Mouse (Mus musculus): ENCODE measurements around the gene Casz1.

Gene Casz1

DNA sequence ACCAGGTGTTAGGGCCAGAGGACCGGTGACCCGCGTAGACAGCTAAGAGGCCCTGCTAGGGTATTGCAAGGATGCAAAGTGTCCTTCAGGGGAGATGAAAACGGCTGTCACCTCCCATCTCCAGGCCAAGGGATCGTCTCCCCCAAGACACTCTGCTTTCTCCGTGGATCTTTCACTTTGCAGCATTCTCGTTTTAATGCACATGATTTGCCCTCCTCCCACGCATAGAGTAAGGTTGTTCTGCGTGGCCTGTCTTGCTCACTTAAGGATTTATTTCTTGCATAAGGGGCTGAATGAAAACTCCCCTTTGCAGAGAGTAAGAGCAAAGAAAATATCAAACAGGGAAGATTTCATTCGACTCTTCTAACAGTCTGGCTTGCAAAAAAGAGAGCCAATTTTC lies 593 bp upstream of the Casz1 start:
- no peak for DNase-seq

DNA sequence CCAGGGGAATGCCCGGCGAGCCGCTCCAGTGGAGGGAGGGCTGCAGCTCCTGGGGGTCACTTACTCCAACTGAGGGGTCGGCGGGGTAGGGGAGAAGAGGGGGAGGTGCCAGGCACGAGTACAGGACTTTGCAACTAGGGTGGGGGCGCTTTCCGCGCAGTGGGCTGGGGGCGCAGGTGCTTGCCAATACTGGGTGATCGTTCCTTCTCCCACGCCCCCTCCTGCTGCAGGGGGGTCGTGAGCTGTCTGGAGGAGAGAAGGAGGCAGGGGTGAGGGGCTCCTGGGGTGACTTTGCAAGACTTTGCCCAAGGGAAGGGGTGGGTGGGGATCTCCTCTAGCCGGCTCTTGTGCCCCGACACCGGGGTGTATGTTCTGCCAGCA lies 541 bp downstream of the Casz1 start:
- no peak for DNase-seq

DNA sequence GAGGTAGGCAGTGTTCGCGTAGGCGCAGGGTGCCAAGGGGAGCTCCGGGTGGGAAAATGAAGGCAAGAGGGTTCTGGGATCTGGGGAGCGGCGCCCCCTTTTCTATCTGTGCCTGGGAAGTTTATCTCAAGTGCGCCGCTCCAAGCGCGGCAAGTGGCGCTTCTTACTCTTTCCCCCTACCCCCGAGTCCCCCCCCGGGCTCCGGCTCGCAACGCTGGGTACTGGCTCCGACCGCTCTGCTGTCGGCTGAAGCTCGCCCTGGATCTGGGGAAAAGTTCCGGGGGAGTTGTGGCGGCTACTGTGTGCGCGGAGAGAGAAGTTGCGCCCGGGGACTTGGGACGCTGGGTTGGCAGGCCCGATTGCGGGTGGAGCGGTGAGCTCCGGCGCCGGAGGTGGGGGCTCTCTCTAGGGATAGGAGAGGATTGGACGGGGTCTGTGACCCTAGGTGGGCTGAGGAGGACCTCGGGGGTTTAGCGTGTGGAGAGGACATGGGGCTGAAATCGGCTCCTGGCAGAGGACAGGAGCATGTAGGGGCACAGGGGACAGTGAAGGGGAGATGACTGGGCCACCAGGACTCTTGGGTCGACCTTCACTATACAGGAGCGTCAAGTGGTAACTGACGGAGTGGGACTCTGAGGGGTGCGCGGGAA lies 1.1 kb downstream of the Casz1 start:
- DNase-seq = no peak

DNA sequence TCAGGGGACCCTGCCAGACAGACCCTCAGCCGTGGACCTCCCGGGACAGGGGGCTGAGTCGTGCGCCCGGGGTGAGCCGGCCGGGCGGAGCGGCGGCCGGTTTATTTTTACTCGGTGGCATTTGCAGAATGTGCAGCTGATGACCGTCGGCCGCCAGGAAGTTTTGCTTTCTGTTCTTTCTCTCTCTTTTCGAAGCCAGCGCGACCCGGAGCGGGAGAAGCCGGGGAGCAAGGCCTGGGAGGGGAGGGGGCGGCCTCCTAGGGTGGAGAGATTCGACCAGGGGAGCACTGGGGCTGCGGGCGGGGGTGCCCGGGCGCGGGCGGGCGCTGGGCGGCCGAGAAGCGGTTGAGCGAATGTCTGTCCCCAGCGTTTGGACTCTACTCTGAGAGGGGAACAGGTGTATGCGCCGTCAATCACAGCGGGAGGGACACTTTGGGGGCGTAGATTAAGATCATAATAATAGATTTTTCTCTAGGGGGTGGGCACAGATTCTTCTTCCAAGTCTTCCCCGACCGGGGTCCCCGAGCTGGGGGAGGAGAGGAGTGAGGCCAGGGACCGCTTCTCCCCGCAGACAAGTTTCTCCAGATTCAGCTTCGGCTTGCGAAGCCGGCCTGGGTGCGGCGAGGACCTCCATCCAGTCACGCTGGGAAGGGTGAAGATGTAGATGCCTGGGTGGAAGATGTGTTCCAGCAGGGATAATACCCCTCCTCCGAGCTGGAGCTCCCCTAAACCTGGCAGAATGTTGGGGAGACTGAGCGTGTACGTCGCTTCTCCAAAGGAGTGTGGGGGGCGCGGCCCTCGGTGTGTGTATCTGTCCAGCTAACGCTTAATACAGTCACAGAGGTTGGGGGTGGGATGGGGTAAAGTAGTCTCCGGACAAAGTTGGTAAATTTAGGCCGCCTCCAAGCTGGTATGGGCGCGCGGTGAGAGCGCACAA lies 1.9 kb downstream of the Casz1 start:
- DNase-seq = no peak

DNA sequence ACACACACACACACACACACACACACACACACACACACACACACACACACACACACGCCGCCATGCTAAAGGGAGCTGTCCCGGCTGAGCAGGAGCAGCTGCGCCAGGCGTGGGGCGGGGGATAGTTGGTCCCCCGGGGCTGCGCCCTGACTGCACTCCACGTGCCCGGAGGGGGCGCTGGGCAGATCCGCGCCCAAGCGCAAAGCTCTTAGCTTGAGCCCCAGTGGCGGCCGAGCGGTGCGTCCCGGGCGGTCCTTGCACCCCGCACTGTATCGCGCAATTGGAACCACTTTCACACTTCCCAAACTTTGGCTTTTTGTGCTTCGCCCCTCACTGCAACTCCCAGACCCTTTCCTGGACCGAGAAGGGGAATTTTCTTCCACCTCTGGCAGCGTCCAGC lies 2.6 kb downstream of the Casz1 start:
- DNase-seq = no peak

DNA sequence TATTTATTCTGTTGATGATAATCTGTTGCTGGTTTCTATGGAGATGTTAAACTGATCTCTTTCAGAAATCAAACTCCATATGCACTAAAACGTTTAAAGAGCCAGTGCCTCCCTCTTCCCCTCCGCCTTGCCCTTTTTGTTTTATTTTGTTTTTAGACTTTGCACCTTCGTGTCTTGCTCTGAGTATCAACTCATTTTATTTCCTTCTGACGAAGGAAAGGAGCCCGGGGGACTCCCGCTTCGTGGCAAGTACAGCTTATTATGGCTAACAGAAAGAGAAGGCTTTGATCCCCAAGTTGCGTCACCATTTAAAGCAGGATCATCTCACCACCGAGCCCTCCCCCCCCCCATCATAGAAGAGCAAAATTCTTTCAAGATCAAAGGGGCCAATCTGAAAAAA lies 3.2 kb downstream of the Casz1 start:
- no peak for DNase-seq

DNA sequence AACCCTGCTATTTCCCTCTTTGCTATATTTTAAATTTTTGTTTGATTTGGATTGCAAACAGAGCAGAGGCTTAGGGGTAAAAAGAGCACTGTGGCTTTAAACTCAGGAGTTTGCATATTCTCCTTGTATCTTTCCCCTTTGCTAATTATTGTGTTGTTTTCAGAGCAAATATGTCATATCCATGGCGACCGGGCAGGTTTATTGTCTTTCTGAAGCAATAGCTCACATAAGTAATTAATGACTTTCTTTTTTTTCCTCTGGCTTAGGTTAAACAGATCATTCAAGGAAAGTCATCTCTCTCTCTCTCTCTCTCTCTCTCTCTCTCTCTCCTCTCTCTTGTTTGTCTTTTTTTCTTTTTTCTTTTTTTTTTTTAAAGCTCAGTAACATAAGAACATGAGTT lies 4.6 kb downstream of the Casz1 start:
- no peak for DNase-seq

DNA sequence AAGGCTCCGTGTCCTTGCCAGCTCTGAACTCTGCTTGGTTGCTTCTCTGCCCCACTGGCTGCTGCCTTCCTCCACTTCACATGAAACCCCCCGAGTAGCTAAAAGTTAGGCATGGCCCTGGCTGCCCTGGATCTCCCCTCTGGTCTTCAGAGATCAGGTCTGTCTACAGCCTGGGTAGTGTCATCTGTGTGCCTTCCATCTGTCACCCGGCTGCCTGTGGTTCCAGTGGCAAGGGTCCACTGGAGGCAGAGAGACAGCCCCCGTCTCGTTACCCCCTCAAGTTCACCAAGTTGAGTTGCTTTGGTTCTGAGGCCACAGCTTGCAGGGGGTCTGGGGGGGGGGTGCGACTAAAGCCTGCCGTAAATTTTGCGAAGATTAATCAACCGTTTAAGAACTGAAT lies 6.5 kb downstream of the Casz1 start:
- no peak for DNase-seq

DNA sequence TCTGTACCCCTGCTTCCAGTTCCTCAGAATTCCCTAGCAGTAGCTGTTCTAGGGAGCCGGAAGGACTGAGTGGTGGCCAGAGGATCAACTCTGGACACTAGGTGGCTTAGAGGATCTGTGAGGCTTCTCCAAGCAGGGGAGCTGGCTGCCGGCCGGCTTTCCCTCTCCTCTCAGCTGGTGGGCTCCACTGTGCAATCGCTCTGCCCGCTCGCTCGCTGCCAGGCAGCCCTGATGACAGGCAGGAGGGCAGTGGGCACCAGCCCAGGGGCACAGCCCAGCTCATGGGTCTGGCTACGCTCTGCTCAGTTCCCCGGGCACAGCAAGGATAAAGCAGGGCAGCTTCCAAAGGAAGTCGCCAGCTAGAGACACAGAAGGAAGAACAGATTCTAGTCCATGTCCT lies 7.7 kb downstream of the Casz1 start:
- DNase-seq = peak; percentile 39

DNA sequence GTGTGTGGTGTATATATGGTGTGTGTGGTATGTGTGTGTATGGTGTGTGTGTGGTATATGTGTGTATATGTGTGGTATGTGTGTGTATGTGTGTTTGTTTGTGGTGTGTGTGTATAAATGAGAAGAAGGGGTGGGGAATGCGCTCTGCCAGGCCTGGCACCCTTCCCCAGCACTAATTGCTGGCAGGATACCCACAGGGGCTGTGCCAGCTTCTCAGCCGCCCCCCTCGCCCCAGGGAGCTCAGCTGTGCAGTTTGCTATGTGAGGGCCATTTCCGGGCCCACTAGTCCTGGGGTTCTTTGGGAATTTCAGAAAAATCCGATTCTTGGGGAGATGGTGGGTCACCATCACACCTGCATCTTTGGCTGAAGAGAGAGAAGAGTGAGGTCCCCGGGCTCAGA lies 9.0 kb downstream of the Casz1 start:
- no peak for DNase-seq

DNA sequence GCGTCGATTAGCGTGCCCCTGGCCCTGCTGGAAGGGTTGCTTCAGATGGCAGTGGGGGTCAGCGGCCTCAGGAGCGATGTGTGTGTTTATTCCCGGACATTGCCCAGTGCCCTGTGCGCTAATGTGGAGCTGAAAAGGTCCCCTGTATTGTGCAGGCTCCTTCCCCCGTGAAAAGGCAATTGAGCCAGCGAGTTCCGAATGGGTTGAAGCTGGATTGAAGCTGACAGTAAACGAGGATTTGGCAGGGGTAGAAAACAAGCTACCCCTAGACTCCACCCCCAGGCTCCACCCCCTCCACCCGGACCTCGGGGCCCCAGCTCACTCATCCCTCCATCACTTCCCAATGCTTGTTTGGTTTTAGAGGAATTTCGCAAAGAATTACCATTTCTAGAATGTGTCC lies 12.3 kb downstream of the Casz1 start:
- DNase-seq = no peak

DNA sequence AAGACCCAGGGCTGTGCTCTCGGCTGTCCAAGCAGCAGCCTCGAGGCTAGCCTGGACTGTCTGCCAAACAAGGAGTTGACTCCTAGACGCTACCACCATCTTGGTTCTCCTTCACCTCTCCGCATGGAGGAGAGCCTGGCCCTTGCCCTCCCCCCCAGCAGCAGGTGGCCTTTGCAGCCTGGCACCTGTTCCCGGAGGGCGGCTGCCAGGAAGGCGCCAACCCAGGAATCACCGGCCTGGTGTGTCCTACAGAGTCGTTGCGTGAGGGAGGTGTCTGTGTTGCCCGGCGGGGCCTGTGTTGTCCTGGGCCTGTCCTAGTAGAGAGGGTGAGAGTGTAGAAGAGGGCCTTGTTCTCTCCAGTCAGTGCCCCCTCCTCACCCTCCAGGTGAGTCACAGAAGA lies 13.9 kb downstream of the Casz1 start:
- DNase-seq = no peak

DNA sequence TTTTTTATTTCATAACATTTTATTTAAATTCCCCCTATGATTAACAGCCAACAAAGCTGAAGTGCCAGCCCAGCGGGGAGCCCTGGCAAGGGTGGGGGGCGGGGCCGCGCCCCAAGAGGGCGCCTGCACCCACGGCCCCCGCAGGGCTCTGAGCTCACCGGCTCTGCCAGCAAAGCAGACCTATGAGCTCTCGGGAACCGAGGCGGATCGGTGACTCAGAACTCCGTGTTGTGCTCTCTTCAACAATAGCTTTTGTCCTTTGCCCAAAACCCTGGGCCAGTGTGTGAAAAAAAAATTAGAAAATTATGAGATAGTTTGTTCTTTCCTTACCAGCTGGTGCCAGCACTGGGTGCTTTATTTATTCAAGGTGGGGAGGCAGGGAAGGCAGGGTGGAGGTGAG lies 15.9 kb downstream of the Casz1 start:
- DNase-seq = no peak

DNA sequence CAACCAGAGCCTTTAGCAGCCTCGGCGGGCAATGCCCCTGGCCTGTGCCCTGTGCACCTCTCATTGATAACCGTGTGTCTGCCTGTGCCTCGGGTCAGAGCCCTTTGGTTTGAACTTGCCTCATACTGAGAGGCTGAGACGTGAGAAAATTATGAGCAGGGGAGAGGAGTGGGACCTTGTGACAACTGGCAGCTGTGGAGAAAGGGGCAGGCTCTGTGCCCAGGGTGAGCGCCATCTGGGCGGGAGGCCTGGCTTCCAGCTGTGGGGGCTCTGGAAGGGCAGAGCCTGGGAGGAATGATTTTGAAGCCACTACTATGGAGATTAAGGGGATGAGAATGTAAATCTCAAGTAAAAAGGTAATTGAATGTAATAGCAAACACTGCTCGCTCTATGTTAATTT lies 19.1 kb downstream of the Casz1 start:
- no peak for DNase-seq

DNA sequence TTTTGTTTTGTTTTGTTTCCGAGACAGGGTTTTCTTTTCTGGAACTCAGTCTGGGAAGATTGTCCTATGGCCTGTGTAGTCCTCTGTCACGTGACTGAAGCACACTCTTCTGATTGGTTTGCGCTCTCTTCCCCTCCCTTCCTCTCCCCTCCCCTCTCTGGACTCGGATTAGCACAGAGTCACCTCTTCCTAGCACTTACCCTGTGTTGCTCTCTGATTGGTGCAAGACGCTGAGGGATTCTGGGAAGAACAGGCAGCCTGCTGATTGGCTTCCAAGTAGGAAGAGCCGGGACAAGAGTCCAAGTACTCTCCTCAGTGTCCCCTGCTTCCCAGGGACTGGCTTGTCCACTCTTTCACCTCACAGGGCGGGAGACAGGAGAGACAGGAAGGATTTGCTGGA lies 26.1 kb downstream of the Casz1 start:
- no peak for DNase-seq

DNA sequence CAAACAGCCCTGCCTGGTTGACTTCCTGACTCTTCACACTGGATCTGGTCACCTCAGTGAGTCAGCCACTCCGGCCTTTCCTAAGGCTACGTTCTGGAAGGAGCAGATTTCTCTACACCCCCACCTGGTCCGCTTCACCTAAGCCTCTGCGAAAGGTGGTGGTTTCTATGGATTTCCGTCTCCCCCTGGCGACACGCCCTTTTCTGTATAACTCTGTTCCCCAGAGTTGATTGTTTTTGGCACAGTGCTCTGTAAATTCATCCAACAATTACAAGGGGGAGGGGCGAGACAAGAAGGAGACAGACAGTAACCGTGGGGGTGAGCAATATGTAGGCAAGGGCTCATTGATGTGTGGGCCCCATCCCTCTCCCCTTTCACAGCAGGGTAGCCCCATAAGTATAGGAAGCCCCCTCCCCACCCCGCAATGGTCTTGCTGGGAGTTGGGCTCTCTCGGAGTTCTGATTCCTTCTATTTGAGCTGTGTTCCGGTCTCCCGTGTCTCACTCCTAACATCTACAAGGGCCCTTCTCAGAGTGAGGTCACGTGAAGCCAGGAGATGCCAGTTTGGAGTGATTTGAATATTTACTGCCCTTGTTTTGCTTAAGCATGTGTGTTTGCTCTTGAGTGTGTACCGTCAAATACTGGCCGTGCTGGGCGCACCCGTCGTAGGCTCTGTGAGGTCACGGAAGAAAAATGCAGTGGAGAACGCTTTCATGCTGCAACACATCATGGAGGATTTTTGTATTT lies 29.2 kb downstream of the Casz1 start:
- no peak for DNase-seq

DNA sequence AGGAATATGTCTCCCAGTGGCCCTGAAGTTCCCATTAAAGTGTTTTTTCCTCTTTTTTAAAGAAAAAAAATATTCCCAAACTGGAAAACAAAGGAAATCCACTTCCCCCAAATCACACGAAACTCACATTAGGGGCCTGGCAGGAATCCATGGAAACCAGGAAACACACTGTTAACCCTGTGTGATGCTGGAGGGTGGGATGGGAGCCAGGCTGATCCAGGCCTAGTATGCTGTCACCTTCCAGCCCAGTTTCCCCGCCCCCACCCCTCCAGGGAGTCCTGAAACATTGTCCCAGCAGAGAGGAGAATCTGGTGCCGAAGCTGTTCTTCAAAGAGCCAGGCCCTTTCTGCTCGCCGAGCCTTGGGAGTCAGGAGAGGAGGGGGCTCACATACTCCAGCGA lies 32.2 kb downstream of the Casz1 start:
- DNase-seq = no peak

DNA sequence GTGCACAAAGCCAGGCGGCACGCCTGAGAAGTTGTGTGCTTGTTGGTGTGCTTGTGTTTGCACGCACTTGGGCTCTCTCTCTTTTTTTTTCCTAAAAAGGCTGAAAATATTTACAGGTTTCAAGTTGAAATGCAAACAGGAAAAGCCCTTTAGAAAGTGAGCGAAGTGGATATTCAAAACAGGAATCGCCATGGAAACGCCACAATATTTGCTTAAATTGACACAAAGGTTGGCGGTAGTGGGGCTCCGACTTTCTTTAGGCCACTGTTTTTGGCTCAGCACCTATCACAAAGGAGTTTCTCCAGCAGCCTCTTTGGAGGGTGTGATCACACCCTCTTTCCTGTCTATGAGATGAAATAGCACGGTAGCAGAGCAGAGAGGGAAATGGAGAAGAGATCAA lies 32.8 kb downstream of the Casz1 start:
- DNase-seq = no peak

DNA sequence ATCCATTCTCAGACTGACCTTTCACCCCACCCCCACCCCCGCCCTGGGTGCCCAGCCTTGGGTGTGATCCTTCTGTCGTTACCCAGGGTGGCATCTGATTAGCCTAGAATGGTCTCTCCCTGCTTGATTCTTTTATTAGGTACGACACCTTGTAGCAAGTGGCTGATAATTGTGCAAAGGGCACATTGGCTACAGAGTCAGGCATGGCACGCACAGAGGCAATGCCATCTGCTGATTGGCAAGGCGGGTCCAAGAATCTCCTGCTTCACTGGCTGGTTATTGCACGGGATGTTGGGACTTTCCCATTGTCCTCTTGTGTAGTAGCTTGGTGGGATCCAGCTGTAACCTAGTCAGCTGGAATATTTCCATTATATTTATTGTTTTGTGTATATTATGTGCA lies 33.4 kb downstream of the Casz1 start:
- no peak for DNase-seq

DNA sequence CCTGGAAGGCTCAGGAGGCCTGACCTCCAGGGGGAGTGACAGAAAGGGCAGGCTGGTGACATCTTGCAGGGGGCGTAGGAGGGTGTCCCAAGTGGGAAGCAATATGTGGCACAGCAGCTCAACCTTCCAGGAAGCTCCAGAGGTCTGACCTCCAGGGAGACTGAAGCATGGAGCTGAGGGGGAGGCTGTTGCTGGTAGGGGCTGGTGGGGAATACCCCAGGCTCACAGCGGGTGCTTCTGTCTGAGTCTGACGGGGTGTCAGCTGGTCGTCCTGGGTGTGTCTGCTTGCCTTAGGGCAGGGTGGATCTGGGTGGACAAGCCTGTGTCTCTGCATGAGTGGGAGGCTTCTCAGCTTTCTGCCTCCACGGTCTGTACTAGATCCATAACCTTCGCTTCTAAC lies 38.1 kb downstream of the Casz1 start:
- DNase-seq = no peak

DNA sequence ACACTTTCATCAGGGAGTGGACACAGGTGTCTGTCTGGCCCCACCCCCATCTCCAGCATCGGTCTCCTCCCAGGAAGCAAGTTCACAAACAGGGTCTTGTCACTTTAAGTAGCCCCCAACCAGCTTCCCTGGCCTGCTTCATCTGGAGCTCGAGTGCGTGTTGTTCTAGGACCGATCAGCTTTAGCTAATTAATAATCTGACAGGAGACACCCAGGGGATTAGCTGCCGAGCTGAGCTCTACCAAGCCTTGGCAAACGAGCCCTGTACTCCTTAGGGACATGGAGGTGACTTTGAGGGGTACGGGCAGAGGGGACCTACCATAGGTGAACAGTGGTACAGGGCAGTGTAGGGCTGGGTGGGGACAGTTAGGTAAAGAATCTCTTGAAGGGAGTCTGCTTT lies 40.7 kb downstream of the Casz1 start:
- no peak for DNase-seq

DNA sequence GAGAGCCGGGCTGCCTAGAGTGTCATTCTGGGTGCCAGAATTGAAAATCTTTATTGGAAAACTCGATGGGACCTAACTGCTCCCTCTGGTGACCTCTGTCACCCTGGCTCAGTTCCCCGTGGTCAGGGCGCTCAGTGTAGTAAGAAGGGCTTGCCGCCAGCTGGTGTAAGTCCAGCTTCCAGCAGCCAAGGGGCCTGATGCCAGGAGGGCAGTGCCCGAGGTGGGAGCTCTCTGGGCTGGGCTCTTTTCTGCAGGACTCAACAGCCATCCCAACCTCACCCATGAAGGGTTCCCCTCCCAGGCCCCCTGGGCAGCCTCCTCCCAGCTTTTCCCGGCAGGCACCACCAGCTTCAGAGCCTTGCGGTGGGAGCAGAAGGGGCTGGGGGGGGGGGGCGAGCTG lies 42.0 kb downstream of the Casz1 start:
- peak; percentile 25 for DNase-seq

DNA sequence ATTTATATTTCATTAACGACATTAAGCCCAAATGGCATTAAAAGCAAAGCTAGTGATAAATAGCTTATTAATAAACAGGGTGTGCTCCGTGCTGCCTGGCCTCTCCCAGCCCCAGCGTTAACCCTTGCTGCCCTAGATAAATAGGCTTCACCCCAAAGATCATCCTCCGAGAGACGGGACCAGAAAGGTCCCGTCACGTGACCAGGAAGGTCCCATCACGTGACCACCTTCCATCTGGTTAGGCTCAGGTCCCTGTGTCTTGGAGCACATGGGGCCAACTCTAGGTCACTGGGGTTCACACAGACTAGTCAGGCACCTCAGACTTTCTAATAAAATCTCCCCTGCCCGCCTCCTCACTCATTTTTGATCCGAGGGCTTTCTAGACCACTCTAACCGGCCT lies 42.5 kb downstream of the Casz1 start:
- DNase-seq = no peak

DNA sequence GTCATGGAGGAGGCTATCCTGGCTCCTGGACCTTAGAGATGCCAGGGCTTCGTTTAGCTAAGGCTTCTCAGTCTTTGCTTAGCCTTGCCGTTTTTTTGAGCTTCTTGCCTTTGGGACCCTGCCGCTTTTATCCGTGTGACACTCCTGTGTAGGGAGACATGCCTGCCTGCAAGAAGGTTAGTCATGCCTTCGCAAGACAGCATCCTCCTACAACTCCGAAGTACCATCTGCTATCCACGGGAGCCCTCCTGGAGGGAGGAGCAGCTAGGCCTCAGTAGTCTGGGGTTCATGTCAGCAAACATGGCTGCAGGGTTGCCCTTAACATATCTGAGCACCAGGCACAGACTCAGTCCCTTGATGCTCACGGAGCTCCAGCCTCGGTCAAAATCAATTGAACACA lies 43.4 kb downstream of the Casz1 start:
- DNase-seq = no peak

Data from right cerebral cortex, postnatal 14 days (tissue).